In genomic region chr8:119669284-119669683, GRCm38 (mm10) we compare ENCODE assay signal across 11 mouse cellular contexts. TPM values are rescaled to one million over a fixed set of nuclear protein-coding genes. Genes with fewer than 3 reads are reported as not detected.
DNase-seq lines count a peak whose midpoint lies in the region; ATAC-seq lines count a peak whose summit lies in the region.
"Had no signal": no experiment of that assay in that cellular context is flagged by ENCODE, and none has a peak within 500 bp of the region (broad histone marks: within the 10 kb centered on the region; RNA-seq: fewer than 3 reads in every experiment).

No protein-coding gene starts in this region.

- no peak overlapping the region for H3K4me2 ChIP-seq in heart, embryonic 12.5 days
- no peak overlapping the region for H3K4me2 ChIP-seq in forebrain, embryonic 13.5 days
- H3K4me2 ChIP-seq: liver, embryonic 15.5 days had no signal

- no peaks in the 10 kb centered on the region for H3K9me3 ChIP-seq in heart, embryonic 12.5 days (replicated peaks)
- no peaks in the 10 kb centered on the region for H3K9me3 ChIP-seq in forebrain, embryonic 13.5 days (replicated peaks)
- H3K9me3 ChIP-seq: liver, embryonic 15.5 days had no signal

- DNase-seq in heart, adult 9 months (ENCODE audit: low spot score in 2 of 2), result no peak
- DNase-seq in A20 (ENCODE audit: low read depth, low spot score) (peak; percentile 70), ZHBTc4 (ENCODE audit: low read depth, low spot score) (peak; percentile 88)
- peak; percentile 70 for DNase-seq in lung, postnatal 10 days
- DNase-seq in frontal cortex, postnatal 10 days (ENCODE audit: low spot score in 2 of 2), result no peak
- no peak for DNase-seq in layer of hippocampus, adult 18-20 months (ENCODE audit: low spot score in 2 of 2)

- peaks cover 51% of the 10 kb centered on the region for H3K4me1 ChIP-seq in heart, embryonic 12.5 days (replicated peaks)
- H3K4me1 ChIP-seq in forebrain, embryonic 13.5 days, result no peaks in the 10 kb centered on the region

- WGBS in heart, embryonic 12.5 days, result 52% methylated on average over 12 of the region's 12 CpGs
- WGBS in forebrain, embryonic 13.5 days, result 61% methylated on average over 12 of the region's 12 CpGs

- peak overlapping the region; percentile 1; the same call in 1 of the 2 replicates for H3K27ac ChIP-seq in heart, embryonic 12.5 days (ENCODE audit: poor library complexity, severe bottlenecking)
- no peak overlapping the region for H3K27ac ChIP-seq in forebrain, embryonic 13.5 days
- H3K27ac ChIP-seq: liver, embryonic 15.5 days had no signal

- no peaks in the 10 kb centered on the region for H3K36me3 ChIP-seq in heart, embryonic 12.5 days
- H3K36me3 ChIP-seq in forebrain, embryonic 13.5 days (ENCODE audit: poor library complexity, severe bottlenecking), result no peaks in the 10 kb centered on the region
- H3K36me3 ChIP-seq: liver, embryonic 15.5 days had no signal

- no peak for ATAC-seq in heart, embryonic 12.5 days (ENCODE audit: insufficient number of reproducible peaks, low FRiP score)
- ATAC-seq in forebrain, embryonic 13.5 days, result no peak
- ATAC-seq: hindbrain, embryonic 16.5 days had no signal

- no peak overlapping the region for H3K4me3 ChIP-seq in heart, embryonic 12.5 days
- H3K4me3 ChIP-seq in forebrain, embryonic 13.5 days, result no peak overlapping the region
- H3K4me3 ChIP-seq: liver, embryonic 15.5 days had no signal

- 0 out of 2 replicates have a peak, but pooled peaks cover 10% of the 10 kb centered on the region for H3K27me3 ChIP-seq in heart, embryonic 12.5 days (replicated peaks)
- peaks cover 9% of the 10 kb centered on the region for H3K27me3 ChIP-seq in forebrain, embryonic 13.5 days

- H3K9ac ChIP-seq in heart, embryonic 12.5 days, result no peak overlapping the region
- no peak overlapping the region for H3K9ac ChIP-seq in forebrain, embryonic 13.5 days
- H3K9ac ChIP-seq: liver, embryonic 15.5 days had no signal

RNA-seq across cellular contexts. Expression of gene Wfdc1, which starts 3.1 kb away (rescaled TPM):
- polyA plus RNA-seq in heart, embryonic 12.5 days (2016; fragmentation: Nextera tagmentation; extraction: Ambion mirVana), result 3.1 and 3.5 TPM in 2 replicates
- polyA plus RNA-seq in forebrain, embryonic 13.5 days (2015; fragmentation: Nextera tagmentation; extraction: Ambion mirVana), result 0.76 and 1.7 TPM in 2 replicates
- 1 to 10 TPM; 6.8 to 7.7 TPM for total RNA-seq in layer of hippocampus, adult 18-20 months (2021)

RNA-seq across cellular contexts. Expression of gene Atp2c2, which starts 30.5 kb away (rescaled TPM):
- 0.33 and 0.38 TPM in 2 replicates for polyA plus RNA-seq in heart, embryonic 12.5 days (2016; fragmentation: Nextera tagmentation; extraction: Ambion mirVana)
- polyA plus RNA-seq in forebrain, embryonic 13.5 days (2015; fragmentation: Nextera tagmentation; extraction: Ambion mirVana), result not detected in 2 replicates
- 1 to 10 TPM; 1.6 to 2.2 TPM for total RNA-seq in layer of hippocampus, adult 18-20 months (2021)

RNA-seq across cellular contexts. Expression of gene Kcng4, which starts 33.8 kb away (rescaled TPM):
- not detected in 2 replicates for polyA plus RNA-seq in heart, embryonic 12.5 days (2016; fragmentation: Nextera tagmentation; extraction: Ambion mirVana)
- 0.17 TPM in 1 of 2 replicates, not detected in the other for polyA plus RNA-seq in forebrain, embryonic 13.5 days (2015; fragmentation: Nextera tagmentation; extraction: Ambion mirVana)
- total RNA-seq in layer of hippocampus, adult 18-20 months (2021), result 1 to 10 TPM; 3.1 to 3.2 TPM
- polyA plus RNA-seq: embryonic facial prominence, embryonic 11.5 days; liver, embryonic 15.5 days had no signal

RNA-seq across cellular contexts. Expression of gene Adad2, which starts 56.7 kb away (rescaled TPM):
- 0.09 TPM in 1 of 2 replicates, not detected in the other for polyA plus RNA-seq in heart, embryonic 12.5 days (2016; fragmentation: Nextera tagmentation; extraction: Ambion mirVana)
- not detected in 2 replicates for polyA plus RNA-seq in forebrain, embryonic 13.5 days (2015; fragmentation: Nextera tagmentation; extraction: Ambion mirVana)
- total RNA-seq in layer of hippocampus, adult 18-20 months (2021), result under 1 TPM; 0.18 to 0.42 TPM
- polyA plus RNA-seq: liver, embryonic 15.5 days had no signal

Comparison
In these comparisons a context has a peak if more than half of its experiments do, and no peak if none do; other contexts are left out.
1. DNase-seq: peak in A20 (single experiment), ZHBTc4 (single experiment) and lung, postnatal 10 days (single experiment); none in heart, adult 9 months (0 of 2), frontal cortex, postnatal 10 days (0 of 2) and layer of hippocampus, adult 18-20 months (0 of 2).